Mouse (Mus musculus) myocyte (in vitro differentiated cells): ENCODE data around the gene Polh.

Experiments
- E2F4 ChIP-seq: IDR thresholded peaks from one replicate; pipeline ENCODE4 v1.6.1; 2011; ENCODE audit warnings: mild to moderate bottlenecking, control low read depth, moderate library complexity; ENCODE audit not compliant: insufficient read depth
- MAX ChIP-seq: IDR thresholded peaks from one replicate; pipeline ENCODE4 v1.6.1; 2011; ENCODE audit warnings: low read depth, mild to moderate bottlenecking, control low read depth
- MYOG ChIP-seq, 3 experiments: IDR thresholded peaks; one replicate each; pipeline ENCODE4 v1.6.1; 2011; ENCODE audit warnings: control low read depth in 2 of 3, low read depth in 2 of 3, mild to moderate bottlenecking in 2 of 3; ENCODE audit not compliant: insufficient read length in 2 of 3, control insufficient read depth in 1 of 3, insufficient read depth in 1 of 3
- POLR2A ChIP-seq: IDR thresholded peaks from one replicate; pipeline ENCODE4 v1.6.1; 2011; ENCODE audit warnings: low read depth, mild to moderate bottlenecking, control low read depth, moderate library complexity; ENCODE audit not compliant: insufficient read length
- POLR2AphosphoS2 ChIP-seq: IDR thresholded peaks from one replicate; pipeline ENCODE4 v1.6.1; 2011; ENCODE audit warnings: low read depth, control low read depth; ENCODE audit not compliant: insufficient read length
- SRF ChIP-seq: IDR thresholded peaks from one replicate; pipeline ENCODE4 v1.6.1; 2011; ENCODE audit warnings: low read depth; ENCODE audit not compliant: control insufficient read depth, insufficient read length
- TCF12 ChIP-seq: IDR thresholded peaks from one replicate; pipeline ENCODE4 v1.6.1; 2011; ENCODE audit warnings: mild to moderate bottlenecking, control low read depth; ENCODE audit not compliant: poor library complexity, insufficient read depth, severe bottlenecking
- USF1 ChIP-seq: IDR thresholded peaks from one replicate; pipeline ENCODE4 v1.6.1; 2011; ENCODE audit warnings: low read depth, mild to moderate bottlenecking, control low read depth, moderate library complexity

- TF ChIP-seq POLR2A (no peak), USF1 (no peak), MAX (no peak), MYOG (IDR thresholded peaks at IDR 0.05; ENCODE audit: control insufficient read depth in 1 of 3, insufficient read depth in 1 of 3, insufficient read length in 2 of 3, low read depth in 2 of 3) (peak in 1 of 3 experiments; percentile 32), SRF (no peak), TCF12 (no peak), E2F4 (no peak), POLR2AphosphoS2 (no peak)
Observed at GRCm38 (mm10) chr17:46162951-46163421, 39.5 kb downstream of the Polh start.
